Mouse (Mus musculus) kidney, postnatal 36 days (tissue): ENCODE results near the gene Itfg1.
"Not testable (repeated sequence)": the region's sequence is repeated elsewhere in the genome, so short reads cannot be mapped to it uniquely, and the experiment has no call there.

Experiments used
- DNase-seq, 2 experiments: peaks; one replicate each; pipeline ENCODE4 v3.0.0; 2021 to 2022; ENCODE audit warnings: mixed read lengths in 2 of 2

Itfg1 gene

GRCm38 (mm10) chr8:85840657-85841488, at the start of gene Itfg1, which contains the start of gene Phkb:
Itfg1 (minus strand) TSS chr8:85840921.
Phkb (plus strand) TSS chr8:85840959.
- DNase-seq = peak; percentile 90 to 97

GRCm38 (mm10) chr8:85884811-85885210, 44.1 kb upstream of the Itfg1 start:
- no peak for DNase-seq

GRCm38 (mm10) chr8:85879624-85880023, 38.9 kb upstream of the Itfg1 start:
- no peak for DNase-seq

GRCm38 (mm10) chr8:85877976-85878375, 37.3 kb upstream of the Itfg1 start:
- DNase-seq = peak; percentile 47 to 61

GRCm38 (mm10) chr8:85871660-85872059, 30.9 kb upstream of the Itfg1 start:
- peak; percentile 68 to 75 for DNase-seq

GRCm38 (mm10) chr8:85862381-85862780, 21.7 kb upstream of the Itfg1 start:
- no peak for DNase-seq

GRCm38 (mm10) chr8:85860612-85861011, 19.9 kb upstream of the Itfg1 start:
- DNase-seq = no peak

GRCm38 (mm10) chr8:85857227-85857896, 16.6 kb upstream of the Itfg1 start:
- DNase-seq = not testable (repeated sequence)

- DNase-seq = no peak
Measured at GRCm38 (mm10) chr8:85854220-85855123, 13.8 kb upstream of the Itfg1 start.

- DNase-seq = no peak
Measured at GRCm38 (mm10) chr8:85845887-85846286, 5.2 kb upstream of the Itfg1 start.

- DNase-seq = peak in 1 of 2 experiments; percentile 9
Measured at GRCm38 (mm10) chr8:85841489-85841795, 721 bp upstream of the Itfg1 start.

- no peak for DNase-seq
Measured at GRCm38 (mm10) chr8:85839916-85840656, 635 bp downstream of the Itfg1 start.

GRCm38 (mm10) chr8:85813621-85814020, 27.1 kb downstream of the Itfg1 start:
- no peak for DNase-seq

GRCm38 (mm10) chr8:85801408-85801807, 39.3 kb downstream of the Itfg1 start:
- no peak for DNase-seq

GRCm38 (mm10) chr8:85800164-85800563, 40.6 kb downstream of the Itfg1 start:
- DNase-seq = no peak

- not testable (repeated sequence) for DNase-seq
Measured at GRCm38 (mm10) chr8:85796392-85796791, 44.3 kb downstream of the Itfg1 start.

- no peak for DNase-seq
Measured at GRCm38 (mm10) chr8:85788341-85788740, 52.4 kb downstream of the Itfg1 start.

- DNase-seq = no peak
Measured at GRCm38 (mm10) chr8:85787909-85788308, 52.8 kb downstream of the Itfg1 start.

- DNase-seq = no peak
Measured at GRCm38 (mm10) chr8:85785506-85785905, 55.2 kb downstream of the Itfg1 start.

GRCm38 (mm10) chr8:85783871-85784270, 56.9 kb downstream of the Itfg1 start:
- DNase-seq = no peak

GRCm38 (mm10) chr8:85780091-85780490, 60.6 kb downstream of the Itfg1 start:
- DNase-seq = no peak

GRCm38 (mm10) chr8:85745053-85745452, 95.7 kb downstream of the Itfg1 start:
- DNase-seq = no peak
